ENCODE assay signal across 13 mouse cellular contexts in genomic region chr6:79818114-79818513, GRCm38 (mm10). TPM values are rescaled to one million over a fixed set of nuclear protein-coding genes. Genes with fewer than 3 reads are reported as not detected.
DNase-seq lines count a peak whose midpoint lies in the region; ATAC-seq and TF ChIP-seq lines count a peak whose summit lies in the region.
"Had no signal": no experiment of that assay in that cellular context is flagged by ENCODE, and none has a peak within 500 bp of the region (broad histone marks: within the 10 kb centered on the region; RNA-seq: fewer than 3 reads in every experiment).

No protein-coding gene starts in this region.

- no peak for TF ChIP-seq CTCF in midbrain, postnatal 0 days (IDR thresholded peaks at IDR 0.05)

- H3K4me1 ChIP-seq in heart, embryonic 15.5 days (replicated peaks), result no peaks in the 10 kb centered on the region
- H3K4me1 ChIP-seq in midbrain, embryonic 14.5 days (ENCODE audit: control insufficient read depth, insufficient read depth, low read length), result no peaks in the 10 kb centered on the region
- no peaks in the 10 kb centered on the region for H3K4me1 ChIP-seq in midbrain, postnatal 0 days (ENCODE audit: insufficient read depth, low read length)
- H3K4me1 ChIP-seq in stomach, embryonic 16.5 days (ENCODE audit: control insufficient read depth, insufficient read depth, low read length), result no peaks in the 10 kb centered on the region

- H3K27me3 ChIP-seq in heart, embryonic 15.5 days, result no peaks in the 10 kb centered on the region
- no peaks in the 10 kb centered on the region for H3K27me3 ChIP-seq in midbrain, embryonic 14.5 days (ENCODE audit: control insufficient read depth, insufficient read depth, low read length)
- no peaks in the 10 kb centered on the region for H3K27me3 ChIP-seq in midbrain, postnatal 0 days (ENCODE audit: insufficient read depth, low read length)
- no peaks in the 10 kb centered on the region for H3K27me3 ChIP-seq in stomach, embryonic 16.5 days (ENCODE audit: control insufficient read depth, insufficient read depth, low read length)

- no peaks in the 10 kb centered on the region for H3K9me3 ChIP-seq in heart, embryonic 15.5 days (replicated peaks)
- H3K9me3 ChIP-seq in midbrain, embryonic 14.5 days (ENCODE audit: control insufficient read depth, low read length), result no peaks in the 10 kb centered on the region
- no peaks in the 10 kb centered on the region for H3K9me3 ChIP-seq in midbrain, postnatal 0 days (ENCODE audit: low read length)
- no peaks in the 10 kb centered on the region for H3K9me3 ChIP-seq in stomach, embryonic 16.5 days (replicated peaks; ENCODE audit: control insufficient read depth, low read length)

- H3K9ac ChIP-seq in heart, embryonic 15.5 days, result no peak overlapping the region
- no peak overlapping the region for H3K9ac ChIP-seq in midbrain, embryonic 14.5 days (replicated peaks; ENCODE audit: low read length)
- H3K9ac ChIP-seq in midbrain, postnatal 0 days (replicated peaks; ENCODE audit: low read length, poor library complexity, severe bottlenecking), result no peak overlapping the region
- no peak overlapping the region for H3K9ac ChIP-seq in stomach, embryonic 16.5 days (ENCODE audit: low read length)

- intact Hi-C loops in heart, postnatal 36 days (cut with DNase I), result no loop called here

- ATAC-seq in heart, embryonic 15.5 days (replicated peaks; ENCODE audit: insufficient number of reproducible peaks, insufficient read depth, low FRiP score, low read depth), result peak; percentile 91
- peak; percentile 81; the same call in 1 of the 2 replicates for ATAC-seq in midbrain, embryonic 14.5 days (ENCODE audit: low FRiP score, low TSS enrichment)
- no peak; the same call in 1 of the 2 replicates for ATAC-seq in midbrain, postnatal 0 days (ENCODE audit: low FRiP score)
- ATAC-seq in hematopoietic stem cell, adult 5-6 weeks (replicated peaks in 1 of 2; ENCODE audit: insufficient read depth in 1 of 2, low FRiP score in 2 of 2, low TSS enrichment in 1 of 2, low read depth in 1 of 2, poor library complexity in 2 of 2, severe bottlenecking in 2 of 2), result peak; percentile 100
- peak; percentile 73; the same call in 1 of the 2 replicates for ATAC-seq in stomach, embryonic 16.5 days (ENCODE audit: insufficient read depth, low FRiP score)

- 82% methylated on average over 4 of the region's 4 CpGs for WGBS in heart, embryonic 15.5 days
- 93% methylated on average over 4 of the region's 4 CpGs for WGBS in midbrain, embryonic 14.5 days
- 88% methylated on average over 4 of the region's 4 CpGs for WGBS in midbrain, postnatal 0 days
- 86% methylated on average over 4 of the region's 4 CpGs for WGBS in stomach, embryonic 16.5 days

- no peaks in the 10 kb centered on the region for H3K36me3 ChIP-seq in heart, embryonic 15.5 days
- no peaks in the 10 kb centered on the region for H3K36me3 ChIP-seq in midbrain, embryonic 14.5 days (ENCODE audit: control insufficient read depth, insufficient read depth, low read length)
- H3K36me3 ChIP-seq in midbrain, postnatal 0 days (ENCODE audit: insufficient read depth, low read length), result no peaks in the 10 kb centered on the region
- H3K36me3 ChIP-seq in stomach, embryonic 16.5 days (ENCODE audit: control insufficient read depth, insufficient read depth, low read length), result no peaks in the 10 kb centered on the region

- H3K4me2 ChIP-seq in heart, embryonic 15.5 days, result no peak overlapping the region
- no peak overlapping the region for H3K4me2 ChIP-seq in midbrain, embryonic 14.5 days (ENCODE audit: low read length)
- H3K4me2 ChIP-seq in midbrain, postnatal 0 days (ENCODE audit: low read depth, low read length, poor library complexity, severe bottlenecking), result no peak overlapping the region
- H3K4me2 ChIP-seq in stomach, embryonic 16.5 days (ENCODE audit: low read depth, low read length), result no peak overlapping the region

- H3K27ac ChIP-seq in heart, embryonic 15.5 days, result no peak overlapping the region
- no peak overlapping the region for H3K27ac ChIP-seq in midbrain, embryonic 14.5 days (replicated peaks; ENCODE audit: low read depth, low read length)
- H3K27ac ChIP-seq in midbrain, postnatal 0 days (ENCODE audit: low read depth, low read length), result no peak overlapping the region
- H3K27ac ChIP-seq in stomach, embryonic 16.5 days (ENCODE audit: low read length), result no peak overlapping the region

- no peak for DNase-seq in heart, postnatal 36 days
- DNase-seq in midbrain, embryonic 14.5 days, result no peak
- no peak for DNase-seq in midbrain, postnatal 0 days (ENCODE audit: low spot score)
- DNase-seq in layer of hippocampus, adult 9-10 months (ENCODE audit: low spot score), result no peak
- DNase-seq in left cerebral cortex, adult 11 months (ENCODE audit: low spot score), result no peak
- DNase-seq: kidney, adult 11 months; lung, postnatal 36 days had no signal

- H3K4me3 ChIP-seq in heart, embryonic 15.5 days, result no peak overlapping the region
- H3K4me3 ChIP-seq in midbrain, embryonic 14.5 days (replicated peaks; ENCODE audit: low read depth, low read length), result no peak overlapping the region
- H3K4me3 ChIP-seq in midbrain, postnatal 0 days (ENCODE audit: low read depth, low read length), result no peak overlapping the region
- H3K4me3 ChIP-seq in stomach, embryonic 16.5 days (replicated peaks; ENCODE audit: low read length), result no peak overlapping the region

RNA-seq across cellular contexts. Expression of gene Gm20594, which starts 0.4 kb away (rescaled TPM):
- not detected in 2 replicates for polyA plus RNA-seq in heart, embryonic 15.5 days (2015; fragmentation: Nextera tagmentation; extraction: Ambion mirVana)
- not detected for total RNA-seq in heart, postnatal 36 days (2021)
- polyA plus RNA-seq in midbrain, embryonic 14.5 days (2014; fragmentation: Nextera tagmentation; extraction: Ambion mirVana), result not detected in 2 replicates
- not detected in 2 replicates for total RNA-seq in midbrain, postnatal 0 days (2014; rRNA removed)
- not detected in 2 replicates for polyA plus RNA-seq in midbrain, postnatal 0 days (2015; fragmentation: Nextera tagmentation; extraction: Ambion mirVana)
- total RNA-seq in hematopoietic stem cell, adult 5-6 weeks (2017), result not detected in 2 replicates
- not detected in 2 replicates for polyA plus RNA-seq in stomach, embryonic 16.5 days (2015; fragmentation: Nextera tagmentation; extraction: Ambion mirVana)
- total RNA-seq: ES-E14 had no signal
- polyA plus RNA-seq: cortical plate, adult 2 months; spleen, adult 2 months had no signal
